Mouse (Mus musculus): ENCODE measurements around the gene Rab40c. TPM values are rescaled to one million over a fixed set of nuclear protein-coding genes. Genes with fewer than 3 reads are reported as not detected.

Rab40c gene
- total RNA-seq, 2 experiments from 2014 or later = 41.2 TPM

GRCm38 (mm10) chr17:25903061-25903460, 16.5 kb downstream of the Rab40c start:
- DNase-seq (ENCODE audit: low spot score in 2 of 2) = no peak

GRCm38 (mm10) chr17:25900193-25900592, 19.3 kb downstream of the Rab40c start:
- no peak for DNase-seq (ENCODE audit: low spot score in 2 of 2)

- no peak for DNase-seq (ENCODE audit: low spot score in 2 of 2)
Measured at GRCm38 (mm10) chr17:25895891-25896290, 23.6 kb downstream of the Rab40c start.

- no peak for DNase-seq (ENCODE audit: low spot score in 2 of 2)
Measured at GRCm38 (mm10) chr17:25895415-25895814, 24.1 kb downstream of the Rab40c start.

- DNase-seq (ENCODE audit: low spot score in 2 of 2) = peak; percentile 71
Measured at GRCm38 (mm10) chr17:25893975-25894617, 25.4 kb downstream of the Rab40c start.

- no peak for DNase-seq (ENCODE audit: low spot score in 2 of 2)
Measured at GRCm38 (mm10) chr17:25888837-25889236, 30.7 kb downstream of the Rab40c start.

- DNase-seq (ENCODE audit: low spot score in 2 of 2) = no peak
Measured at GRCm38 (mm10) chr17:25887467-25887866, 32.1 kb downstream of the Rab40c start.

GRCm38 (mm10) chr17:25886806-25887205, 32.7 kb downstream of the Rab40c start:
- DNase-seq (ENCODE audit: low spot score in 2 of 2) = no peak

- peak in 1 of 2 experiments; percentile 50 for DNase-seq (ENCODE audit: low spot score in 2 of 2)
Measured at GRCm38 (mm10) chr17:25885636-25886035, 33.9 kb downstream of the Rab40c start.

- no peak for DNase-seq (ENCODE audit: low spot score in 2 of 2)
Measured at GRCm38 (mm10) chr17:25883824-25884223, 35.7 kb downstream of the Rab40c start.

- DNase-seq (ENCODE audit: low spot score in 2 of 2) = no peak
Measured at GRCm38 (mm10) chr17:25883268-25883667, 36.3 kb downstream of the Rab40c start.

- no peak for DNase-seq (ENCODE audit: low spot score in 2 of 2)
Measured at GRCm38 (mm10) chr17:25882306-25882705, 37.2 kb downstream of the Rab40c start.

- no peak for DNase-seq (ENCODE audit: low spot score in 2 of 2)
Measured at GRCm38 (mm10) chr17:25881691-25882090, 37.8 kb downstream of the Rab40c start.

GRCm38 (mm10) chr17:25880913-25881641, 38.5 kb downstream of the Rab40c start:
- no peak for DNase-seq (ENCODE audit: low spot score in 2 of 2)

- DNase-seq (ENCODE audit: low spot score in 2 of 2) = no peak
Measured at GRCm38 (mm10) chr17:25880196-25880910, 39.2 kb downstream of the Rab40c start, which contains the start of gene Wfikkn1. Gene Wfikkn1 (minus strand): TSS chr17:25880858.

GRCm38 (mm10) chr17:25879750-25880149, 39.8 kb downstream of the Rab40c start:
- DNase-seq (ENCODE audit: low spot score in 2 of 2) = no peak

- peak in 1 of 2 experiments; percentile 58 for DNase-seq (ENCODE audit: low spot score in 2 of 2)
Measured at GRCm38 (mm10) chr17:25879261-25879660, 40.3 kb downstream of the Rab40c start.

GRCm38 (mm10) chr17:25878611-25879180, 40.8 kb downstream of the Rab40c start:
- DNase-seq (ENCODE audit: low spot score in 2 of 2) = no peak

GRCm38 (mm10) chr17:25877741-25878610, 41.6 kb downstream of the Rab40c start:
- no peak for DNase-seq (ENCODE audit: low spot score in 2 of 2)

GRCm38 (mm10) chr17:25877025-25877424, 42.5 kb downstream of the Rab40c start:
- DNase-seq (ENCODE audit: low spot score in 2 of 2) = no peak

All from left cerebral cortex, adult 18-20 months (tissue).